Mouse (Mus musculus) T-helper 17 cell (primary cell): ENCODE results near the gene Ctdsp1.

Experiments
- in situ Hi-C, 2 experiments: fragments of 300-600 bp; cut with MboI, MseI; formaldehyde crosslinking; loops; 1 replicate in 1 of 2; 2 replicates in 1 of 2; pipeline ENCODE4 v1.15.1; 2025; ENCODE audit warnings: high pct_unique_total_duplicates in 2 of 2

Ctdsp1 gene

DNA sequence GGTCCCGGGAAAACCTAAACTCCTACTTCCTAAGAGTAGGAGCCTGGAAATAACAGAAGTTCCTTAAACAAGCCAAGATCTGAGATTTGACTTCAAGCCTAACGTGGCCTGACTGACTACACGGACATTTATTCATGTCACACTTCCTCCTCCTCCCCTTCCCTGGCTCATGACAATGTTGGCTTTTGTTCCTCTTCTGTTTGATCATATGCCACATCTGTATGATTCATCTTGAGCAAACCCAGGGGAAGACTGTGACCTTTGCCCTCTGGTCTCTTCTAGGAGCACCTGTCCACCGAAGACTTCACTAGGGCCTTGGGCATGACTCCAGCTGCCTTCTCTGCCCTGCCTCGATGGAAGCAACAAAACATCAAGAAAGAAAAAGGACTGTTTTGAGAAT lies 43.3 kb downstream of the Ctdsp1 start:
- in situ Hi-C loops = no loop called here

DNA sequence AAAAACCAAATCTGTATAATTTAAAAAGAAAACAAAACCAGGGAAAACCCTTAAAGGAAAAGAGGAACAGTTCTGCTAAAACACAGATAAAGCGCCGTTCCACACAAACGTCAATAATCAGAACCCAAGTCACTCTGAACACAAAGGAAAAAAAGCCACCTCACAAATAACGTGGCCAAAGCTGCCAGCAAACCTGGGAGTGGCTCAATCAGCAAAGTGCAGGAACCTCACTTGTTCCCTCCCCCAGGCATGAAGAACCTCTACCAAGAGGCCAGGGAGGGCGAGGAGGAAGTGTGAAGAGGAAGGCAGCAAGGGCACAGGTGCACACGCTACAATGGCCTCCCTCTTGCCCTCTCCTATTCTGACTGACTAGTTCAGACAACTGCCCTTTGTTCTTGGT lies 44.3 kb downstream of the Ctdsp1 start:
- in situ Hi-C loops = no loop called here

DNA sequence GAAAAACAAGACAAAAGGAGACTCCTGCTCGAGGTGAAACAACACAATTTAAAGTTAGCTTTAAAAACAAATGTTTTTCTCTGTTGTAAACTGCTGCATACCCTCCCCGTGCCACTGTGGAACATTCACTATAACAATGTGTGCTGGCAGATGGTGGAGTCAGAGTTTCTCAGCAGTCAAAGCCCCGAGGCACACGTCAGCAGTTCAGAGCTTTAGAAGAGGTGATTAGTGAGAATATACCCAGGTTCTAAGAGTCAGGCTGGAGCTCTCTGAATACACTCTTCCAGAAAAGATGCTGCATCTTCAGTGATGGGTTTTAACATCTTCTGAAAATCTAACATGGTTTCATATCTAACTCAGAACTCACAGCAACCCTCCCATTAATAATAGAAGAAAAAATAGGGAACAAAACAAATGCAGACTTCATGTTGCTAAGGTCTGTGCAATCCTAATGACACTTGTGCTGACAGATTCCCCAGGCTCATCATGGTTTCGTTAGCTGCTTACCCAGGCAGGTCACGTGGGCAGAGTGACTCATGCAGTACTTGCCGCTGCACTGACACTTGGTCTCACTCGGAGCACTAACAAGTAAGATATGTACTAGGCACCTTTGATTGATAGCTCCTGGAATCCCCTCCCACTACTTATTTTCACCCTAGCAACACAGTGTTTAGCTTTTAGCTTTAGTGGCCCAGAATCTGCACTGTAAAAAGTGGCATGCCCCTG lies 46.6 kb downstream of the Ctdsp1 start:
- in situ Hi-C loops = no loop called here

DNA sequence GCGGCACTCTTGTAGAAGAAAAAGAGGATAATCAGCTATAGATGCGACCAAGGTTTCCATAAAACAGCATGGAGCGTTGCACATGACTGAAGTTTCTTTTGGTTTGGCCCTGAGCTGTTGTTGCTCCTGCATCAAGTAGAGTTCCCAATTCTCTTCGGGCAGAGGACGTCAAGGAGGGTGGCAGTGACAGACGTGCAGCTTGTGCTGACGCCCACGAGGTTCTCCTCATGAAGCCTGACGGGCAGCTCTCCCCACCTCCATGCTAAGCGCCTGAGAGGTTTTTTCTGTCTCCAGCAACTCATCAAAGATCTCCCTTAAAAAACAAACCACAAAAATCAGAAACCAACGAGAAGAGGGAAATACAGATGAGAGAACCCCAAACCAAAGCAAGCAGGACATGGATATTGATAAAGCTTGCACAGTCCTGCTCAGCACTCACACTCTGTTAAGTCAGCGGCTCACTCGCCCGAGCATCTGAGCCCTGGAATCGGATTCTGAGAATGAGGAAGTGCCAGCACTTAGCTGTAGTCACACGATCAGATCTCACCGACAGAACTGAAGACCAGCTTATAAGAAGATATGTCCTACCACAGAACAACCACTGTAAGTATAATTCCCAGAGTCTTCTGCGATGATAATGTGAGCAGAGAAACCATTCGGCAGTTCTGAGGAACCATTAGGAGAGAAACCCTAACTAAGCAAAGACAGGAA lies 48.0 kb downstream of the Ctdsp1 start:
- in situ Hi-C loops = no loop called here

DNA sequence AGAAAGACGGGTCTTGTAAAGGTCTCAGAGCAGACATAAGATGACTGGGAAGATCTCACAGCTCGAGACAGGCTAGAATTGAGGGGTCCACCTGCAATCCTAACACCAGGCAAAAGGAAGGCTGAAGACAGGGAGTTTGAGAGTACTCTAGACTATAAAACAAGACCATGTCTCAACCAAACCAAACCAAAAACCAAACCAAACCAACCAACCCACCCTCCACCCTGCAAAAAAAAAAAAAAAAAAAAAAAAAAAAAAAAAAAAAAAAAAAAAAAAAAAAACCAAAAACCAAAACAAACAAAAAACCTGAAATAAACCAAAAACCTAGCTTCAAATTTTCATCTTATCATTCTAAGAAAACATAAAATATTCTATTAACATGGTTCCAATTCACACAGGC lies 53.2 kb downstream of the Ctdsp1 start:
- in situ Hi-C loops = no loop called here
